Mouse (Mus musculus) liver, postnatal 0 days (tissue): ENCODE measurements around the gene Myl10. TPM values are rescaled to one million over a fixed set of nuclear protein-coding genes. Genes with fewer than 3 reads are reported as not detected.
A peak's percentile ranks its signal among the peaks of the same experiment; 100 is the strongest.

Experiments used
- ATAC-seq: fragments of 200-750 bp; cut with Nextera tagmentation; 2 replicates; pipeline ENCODE4 v1.8.0; 2017; ENCODE audit warnings: mild to moderate bottlenecking, moderate library complexity
- DNase-seq: peaks from one replicate; pipeline ENCODE4 v3.0.0-alpha.2; 2016
- H3K27ac ChIP-seq: fragments of 300-500 bp; sonication (generic); 2 replicates; pipeline ENCODE4 v1.5.1; 2014; ENCODE audit warnings: antibody characterized with exemption, moderate library complexity, mild to moderate bottlenecking, low read depth
- H3K27me3 ChIP-seq: fragments of 300-500 bp; sonication (generic); 2 replicates; pipeline ENCODE4 v1.6.1; 2014; ENCODE audit warnings: low read length, control low read depth, mixed read lengths; ENCODE audit not compliant: insufficient read depth
- H3K36me3 ChIP-seq: fragments of 300-500 bp; sonication (generic); replicated peaks from 2 replicates; pipeline ENCODE4 v1.6.1; 2014; ENCODE audit warnings: mild to moderate bottlenecking, control low read depth, low read length, moderate library complexity, mixed read lengths; ENCODE audit not compliant: insufficient read depth
- H3K4me1 ChIP-seq: fragments of 300-500 bp; sonication (generic); 2 replicates; pipeline ENCODE4 v1.6.1; 2014; ENCODE audit warnings: antibody characterized with exemption, mild to moderate bottlenecking, control low read depth; ENCODE audit not compliant: insufficient read depth
- H3K4me2 ChIP-seq: fragments of 300-500 bp; sonication (generic); 2 replicates; pipeline ENCODE4 v1.6.1; 2014; ENCODE audit warnings: low read depth, mild to moderate bottlenecking, low read length, moderate library complexity, mixed read lengths
- H3K4me3 ChIP-seq: fragments of 300-500 bp; sonication (generic); 2 replicates; pipeline ENCODE4 v1.5.1; 2014; ENCODE audit warnings: low read depth, low read length
- H3K9ac ChIP-seq: fragments of 300-500 bp; sonication (generic); replicated peaks from 2 replicates; pipeline ENCODE4 v1.6.1; 2014; ENCODE audit warnings: mild to moderate bottlenecking, moderate library complexity
- H3K9me3 ChIP-seq: fragments of 300-500 bp; sonication (generic); 2 replicates; pipeline ENCODE4 v1.6.1; 2016; ENCODE audit warnings: mild to moderate bottlenecking, control low read depth, low read length, mixed read lengths
- CTCF ChIP-seq: sonication (generic); IDR thresholded peaks from 2 replicates; pipeline ENCODE4 v1.5.1; 2016; ENCODE audit warnings: antibody characterized with exemption, low read depth
- EP300 ChIP-seq: IDR thresholded peaks from 2 replicates; pipeline ENCODE4 v1.6.1; 2016; ENCODE audit warnings: antibody characterized with exemption, low read depth, mild to moderate bottlenecking
- WGBS: fragments of 180-500 bp; shearing (Covaris S2); extraction: QIAGEN DNeasy Blood & Tissue Kit; methylation state at CpG from one replicate; pipeline ENCODE4 v1.1.7; 2014; ENCODE audit not compliant: insufficient replicate concordance; 5-methylcytosine and 5-hydroxymethylcytosine counted together
- polyA plus RNA-seq: library from polyadenylated mRNA; unstranded; fragments of >200 nt; fragmentation: Nextera tagmentation; extraction: Ambion mirVana; gene quantifications from 2 replicates; pipeline ENCODE4 v1.2.1, GENCODE M21; 2015

Myl10 gene
- polyA plus RNA-seq, 1 experiment from 2014 or later: not detected

GRCm38 (mm10) chr5:136702159-136702725 lies 9.3 kb downstream of the Myl10 start:
- TF ChIP-seq CTCF (no peak), EP300 (no peak)
- Histone ChIP-seq H3K9ac (no peak overlapping the region), H3K27ac (no peak overlapping the region), H3K36me3 (no peaks in the 10 kb centered on the region), H3K4me1 (no peaks in the 10 kb centered on the region; the same call in 1 of the 2 replicates), H3K4me2 (no peak overlapping the region), H3K4me3 (no peak overlapping the region), H3K9me3 (no peaks in the 10 kb centered on the region), H3K27me3 (no peaks in the 10 kb centered on the region)
- ATAC-seq (no peak), DNase-seq (no peak)
- 30% methylated on average over 3 of the region's 3 CpGs for WGBS

- Histone ChIP-seq H3K27me3 (no peaks in the 10 kb centered on the region), H3K36me3 (no peaks in the 10 kb centered on the region), H3K27ac (no peak overlapping the region), H3K9me3 (no peaks in the 10 kb centered on the region), H3K4me2 (no peak overlapping the region), H3K4me1 (no peaks in the 10 kb centered on the region; the same call in 1 of the 2 replicates), H3K9ac (no peak overlapping the region), H3K4me3 (no peak overlapping the region)
- DNase-seq: peak; percentile 77
- no peak for TF ChIP-seq EP300
- TF ChIP-seq CTCF: peak; percentile 78
- no peak for ATAC-seq
- 33% methylated on average over 3 of the region's 3 CpGs for WGBS
Measured at GRCm38 (mm10) chr5:136703751-136704150, 10.8 kb downstream of the Myl10 start.

DNA sequence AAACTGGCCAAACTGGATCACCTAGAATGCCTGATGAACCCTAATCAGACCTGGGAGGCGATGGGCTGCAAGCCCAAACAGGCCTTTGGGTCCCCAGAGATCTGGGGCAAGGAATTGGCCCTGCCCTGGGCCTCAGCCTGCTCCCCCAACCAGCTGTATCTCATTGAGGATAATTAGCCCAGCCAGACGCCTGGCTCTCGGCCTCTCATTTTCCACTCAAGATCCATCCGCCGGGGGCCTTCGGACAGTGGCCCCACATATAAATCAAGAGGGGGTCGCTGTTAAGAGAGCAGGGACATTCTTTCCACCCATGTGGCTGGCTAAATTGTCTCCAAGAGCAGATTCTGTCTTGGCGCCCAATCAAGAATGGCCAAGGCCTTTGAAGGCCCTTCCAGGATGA lies 11.2 kb downstream of the Myl10 start:
- Histone ChIP-seq H3K27me3 (no peaks in the 10 kb centered on the region), H3K4me2 (no peak overlapping the region), H3K27ac (no peak overlapping the region), H3K36me3 (no peaks in the 10 kb centered on the region), H3K9ac (no peak overlapping the region), H3K4me3 (no peak overlapping the region), H3K9me3 (no peaks in the 10 kb centered on the region), H3K4me1 (no peaks in the 10 kb centered on the region; the same call in 1 of the 2 replicates)
- 79% methylated on average over 8 of the region's 8 CpGs for WGBS
- no peak for ATAC-seq
- TF ChIP-seq CTCF (no peak), EP300 (no peak)
- no peak for DNase-seq

DNA sequence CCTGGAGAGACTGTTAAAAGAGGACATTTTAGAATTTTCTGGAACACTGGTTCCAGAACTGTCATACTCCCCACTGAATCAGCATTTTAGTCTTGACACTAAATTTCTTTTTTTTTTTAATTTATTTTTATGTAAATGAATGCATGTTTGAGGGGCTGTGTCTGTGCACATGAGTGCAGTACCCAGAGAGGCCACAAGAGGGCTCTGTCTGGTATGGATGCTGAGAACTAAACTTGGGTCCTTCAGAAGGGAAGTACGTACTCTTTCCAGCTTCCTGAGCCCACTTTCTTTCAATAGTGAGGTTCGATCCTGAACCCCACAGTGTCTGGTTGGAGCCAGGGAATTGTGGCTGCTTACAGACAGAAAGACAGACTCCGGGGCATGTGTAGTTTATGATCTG lies 12.6 kb downstream of the Myl10 start:
- H3K4me2 ChIP-seq: no peak overlapping the region
- H3K36me3 ChIP-seq: no peaks in the 10 kb centered on the region
- H3K27ac ChIP-seq: no peak overlapping the region
- WGBS: 85% methylated on average over 3 of the region's 3 CpGs
- no peaks in the 10 kb centered on the region for H3K27me3 ChIP-seq
- ATAC-seq: no peak
- H3K4me1 ChIP-seq: no peaks in the 10 kb centered on the region; the same call in 1 of the 2 replicates
- DNase-seq: no peak
- no peaks in the 10 kb centered on the region for H3K9me3 ChIP-seq
- TF ChIP-seq EP300: no peak
- peak; percentile 66 for TF ChIP-seq CTCF
- no peak overlapping the region for H3K9ac ChIP-seq
- no peak overlapping the region for H3K4me3 ChIP-seq

DNA sequence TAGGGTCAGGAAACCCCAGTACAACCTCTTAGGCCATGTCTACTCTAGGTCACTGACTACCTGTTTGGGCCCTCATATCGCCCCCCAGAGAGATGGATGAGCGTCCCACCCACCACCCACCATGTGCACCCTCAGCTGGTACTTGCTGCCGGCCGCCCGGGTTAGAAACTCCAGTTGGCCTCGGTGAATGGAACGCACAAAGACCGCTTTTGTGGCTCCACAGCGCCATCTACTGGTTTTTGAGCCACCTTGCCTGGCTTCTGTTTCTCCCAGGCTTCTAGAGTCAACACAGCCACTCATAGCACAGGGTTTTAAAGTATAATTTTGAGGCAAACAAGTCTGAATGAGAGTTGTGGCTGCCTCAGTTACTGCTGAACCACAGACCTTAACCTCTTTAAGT lies 13.9 kb downstream of the Myl10 start:
- whole genome bisulfite sequencing: under 1% methylated on average over 9 of the region's 9 CpGs

GRCm38 (mm10) chr5:136708116-136708515 lies 15.2 kb downstream of the Myl10 start:
- no peak overlapping the region for H3K27ac ChIP-seq
- H3K27me3 ChIP-seq: no peaks in the 10 kb centered on the region
- no peaks in the 10 kb centered on the region for H3K9me3 ChIP-seq
- H3K9ac ChIP-seq: no peak overlapping the region
- DNase-seq: no peak
- no peaks in the 10 kb centered on the region for H3K4me1 ChIP-seq
- no peak for TF ChIP-seq EP300
- no peak for TF ChIP-seq CTCF
- WGBS: 77% methylated on average over 12 of the region's 12 CpGs
- H3K4me3 ChIP-seq: no peak overlapping the region
- H3K4me2 ChIP-seq: no peak overlapping the region
- ATAC-seq: no peak
- no peaks in the 10 kb centered on the region for H3K36me3 ChIP-seq

More for the DNA sequence above, 13.9 kb downstream of the Myl10 start:
- no peak overlapping the region for H3K4me2 ChIP-seq
- DNase-seq: peak; percentile 79
- no peaks in the 10 kb centered on the region for H3K36me3 ChIP-seq
- H3K27ac ChIP-seq: no peak overlapping the region
- H3K9me3 ChIP-seq: no peaks in the 10 kb centered on the region
- TF ChIP-seq CTCF: peak; percentile 77
- no peak for TF ChIP-seq EP300
- no peak for ATAC-seq
- no peak overlapping the region for H3K4me3 ChIP-seq
- H3K27me3 ChIP-seq: no peaks in the 10 kb centered on the region
- no peak overlapping the region for H3K9ac ChIP-seq
- no peaks in the 10 kb centered on the region; the same call in 1 of the 2 replicates for H3K4me1 ChIP-seq

- whole genome bisulfite sequencing: 57% methylated on average over 4 of the region's 4 CpGs
- TF ChIP-seq EP300 (no peak), CTCF (no peak)
Measured at GRCm38 (mm10) chr5:136710742-136711141, 17.8 kb downstream of the Myl10 start.

More at GRCm38 (mm10) chr5:136710742-136711141, 17.8 kb downstream of the Myl10 start:
- no peaks in the 10 kb centered on the region for H3K9me3 ChIP-seq
- DNase-seq (no peak), ATAC-seq (no peak)
- no peaks in the 10 kb centered on the region for H3K4me1 ChIP-seq
- 0 out of 2 replicates have a peak, but pooled peaks cover 2% of the 10 kb centered on the region for H3K27me3 ChIP-seq
- no peak overlapping the region for H3K27ac ChIP-seq
- no peaks in the 10 kb centered on the region for H3K36me3 ChIP-seq
- H3K4me2 ChIP-seq: no peak overlapping the region
- H3K4me3 ChIP-seq: no peak overlapping the region
- no peak overlapping the region for H3K9ac ChIP-seq
